Comparison of ENCODE assay signal across 18 mouse cellular contexts in genomic region chr5:146916273-146916672, GRCm38 (mm10). TPM values are rescaled to one million over a fixed set of nuclear protein-coding genes. Genes with fewer than 3 reads are reported as not detected.
DNase-seq lines count a peak whose midpoint lies in the region; ATAC-seq and TF ChIP-seq lines count a peak whose summit lies in the region.
"Had no signal": no experiment of that assay in that cellular context is flagged by ENCODE, and none has a peak within 500 bp of the region (broad histone marks: within the 10 kb centered on the region; RNA-seq: fewer than 3 reads in every experiment).

No protein-coding gene starts in this region.

- TF ChIP-seq CTCF in kidney, adult 2 months (conservative IDR thresholded peaks at IDR 0.05; ENCODE audit: insufficient read depth, insufficient read length, low read depth, low read length): 0 out of 2 replicates have a peak, but pooled peaks have one; percentile 23
- peak; percentile 26 for TF ChIP-seq CTCF in lung, postnatal 0 days (IDR thresholded peaks at IDR 0.05)
- TF ChIP-seq CTCF in small intestine, adult 2 months (IDR thresholded peaks at IDR 0.05; ENCODE audit: extremely low read depth, insufficient read length, insufficient replicate concordance, low read depth, low read length): peak; percentile 32; the same call in 1 of the 2 replicates

- TF ChIP-seq POLR2A in kidney, adult 2 months (IDR thresholded peaks at IDR 0.05; ENCODE audit: low read depth, low read length): no peak
- TF ChIP-seq POLR2A in small intestine, adult 2 months (IDR thresholded peaks at IDR 0.05; ENCODE audit: low read depth, low read length): no peak

- in situ Hi-C loops in ES-E14 (cut with MboI; ENCODE audit: low sequenced_read_pairs in 2 of 2, unreplicated experiment in 2 of 2): loop anchor here in 1 of 2 experiments (10.0 kb wide), 1 partner anchor 399 kb away; no protein-coding TSS in a partner anchor

- H3K4me2 ChIP-seq in lung, postnatal 0 days (replicated peaks; ENCODE audit: low read depth, low read length): no peak overlapping the region
- H3K4me2 ChIP-seq: embryonic facial prominence, embryonic 15.5 days; forebrain, embryonic 12.5 days; hindbrain, embryonic 15.5 days; liver, embryonic 13.5 days had no signal

- H3K9ac ChIP-seq in lung, postnatal 0 days (replicated peaks; ENCODE audit: low read depth): no peak overlapping the region
- peak overlapping the region; percentile 40; the same call in 1 of the 2 replicates for H3K9ac ChIP-seq in ES-E14 (ENCODE audit: insufficient read depth, low read depth, low read length, poor library complexity, severe bottlenecking)
- H3K9ac ChIP-seq: embryonic facial prominence, embryonic 15.5 days; forebrain, embryonic 12.5 days; hindbrain, embryonic 15.5 days; liver, embryonic 13.5 days had no signal

- no peaks in the 10 kb centered on the region for H3K36me3 ChIP-seq in kidney, adult 2 months (ENCODE audit: control insufficient read depth, insufficient read depth, low read length)
- no peaks in the 10 kb centered on the region for H3K36me3 ChIP-seq in lung, postnatal 0 days (ENCODE audit: insufficient read depth, low read length)
- no peaks in the 10 kb centered on the region for H3K36me3 ChIP-seq in ES-E14 (ENCODE audit: control insufficient read depth, insufficient read depth, low read length, poor library complexity, severe bottlenecking)
- no peaks in the 10 kb centered on the region for H3K36me3 ChIP-seq in small intestine, adult 2 months (ENCODE audit: control insufficient read depth, insufficient read depth, low read length)
- H3K36me3 ChIP-seq: embryonic facial prominence, embryonic 15.5 days; forebrain, embryonic 12.5 days; hindbrain, embryonic 15.5 days; liver, embryonic 13.5 days had no signal

- H3K4me1 ChIP-seq in kidney, adult 2 months (ENCODE audit: control insufficient read depth, insufficient read depth, low read length): no peaks in the 10 kb centered on the region
- peaks cover 4% of the 10 kb centered on the region; the same call in 1 of the 2 replicates for H3K4me1 ChIP-seq in lung, postnatal 0 days (ENCODE audit: insufficient read depth, low read depth, low read length)
- H3K4me1 ChIP-seq in ES-E14 (ENCODE audit: control insufficient read depth in 2 of 2, insufficient read depth in 2 of 2, low read length in 2 of 2, poor library complexity in 1 of 2): peaks cover 3 to 26% of the 10 kb centered on the region in 2 experiments; a peak in 2 of 4 replicates
- H3K4me1 ChIP-seq in small intestine, adult 2 months (ENCODE audit: control insufficient read depth, insufficient read depth, insufficient read length, low read length): peaks cover 16% of the 10 kb centered on the region; the same call in 1 of the 2 replicates

- H3K9me3 ChIP-seq in lung, postnatal 0 days (ENCODE audit: low read length): no peaks in the 10 kb centered on the region
- no peaks in the 10 kb centered on the region for H3K9me3 ChIP-seq in ES-E14 (ENCODE audit: control insufficient read depth, insufficient read depth, low read depth, low read length)
- H3K9me3 ChIP-seq: embryonic facial prominence, embryonic 15.5 days; forebrain, embryonic 12.5 days; hindbrain, embryonic 15.5 days; liver, embryonic 13.5 days had no signal

- no peak overlapping the region for H3K4me3 ChIP-seq in kidney, adult 2 months (ENCODE audit: insufficient read depth, low read depth, low read length)
- H3K4me3 ChIP-seq in lung, postnatal 0 days (ENCODE audit: low read depth, low read length): no peak overlapping the region
- no peak overlapping the region for H3K4me3 ChIP-seq in ES-E14 (ENCODE audit: insufficient read depth in 1 of 2, low read depth in 1 of 2, low read length in 2 of 2, poor library complexity in 1 of 2, severe bottlenecking in 1 of 2)
- H3K4me3 ChIP-seq in small intestine, adult 2 months (ENCODE audit: low read depth, low read length): no peak overlapping the region
- H3K4me3 ChIP-seq: embryonic facial prominence, embryonic 15.5 days; forebrain, embryonic 12.5 days; hindbrain, embryonic 15.5 days; liver, embryonic 13.5 days had no signal

- no peak for DNase-seq in kidney, adult 2 months
- no peak for DNase-seq in kidney, adult 9 months
- no peak for DNase-seq in lung, postnatal 0 days (ENCODE audit: low spot score)
- no peak for DNase-seq in lung, adult 18-20 months
- DNase-seq in ES-E14 (ENCODE audit: low read depth, low spot score): no peak
- no peak for DNase-seq in right cerebral cortex, postnatal 10 days (ENCODE audit: low spot score in 2 of 2)
- no peak for DNase-seq in heart, adult 11 months
- DNase-seq: adrenal gland, postnatal 10 days; cerebellum, adult 9-10 months; heart, adult 18-20 months; heart, postnatal 14 days; liver, embryonic 13.5 days; midbrain, embryonic 14.5 days; thymus, adult 2 months had no signal

- TF ChIP-seq EP300 in lung, postnatal 0 days (IDR thresholded peaks at IDR 0.05): no peak

- H3K27ac ChIP-seq in kidney, adult 2 months (ENCODE audit: insufficient read depth, low read depth, low read length): no peak overlapping the region
- no peak overlapping the region for H3K27ac ChIP-seq in lung, postnatal 0 days (ENCODE audit: low read length)
- peak overlapping the region; percentile 66; the same call in 1 of the 2 replicates for H3K27ac ChIP-seq in ES-E14 (ENCODE audit: insufficient read depth, low read depth, low read length, poor library complexity, severe bottlenecking)
- H3K27ac ChIP-seq in small intestine, adult 2 months (ENCODE audit: insufficient read depth, low read depth, low read length): no peak overlapping the region
- H3K27ac ChIP-seq: embryonic facial prominence, embryonic 15.5 days; forebrain, embryonic 12.5 days; hindbrain, embryonic 15.5 days; liver, embryonic 13.5 days had no signal

- ATAC-seq in lung, postnatal 0 days: no peak

- WGBS in kidney, adult 2 months: 81% methylated on average over 8 of the region's 8 CpGs
- WGBS in lung, postnatal 0 days: 64% methylated on average over 8 of the region's 8 CpGs
- 76% methylated on average over 8 of the region's 8 CpGs for WGBS in small intestine, adult 2 months

- H3K27me3 ChIP-seq in kidney, adult 2 months (replicated peaks; ENCODE audit: control insufficient read depth, insufficient read depth, low read length): no peaks in the 10 kb centered on the region
- no peaks in the 10 kb centered on the region for H3K27me3 ChIP-seq in lung, postnatal 0 days (replicated peaks; ENCODE audit: insufficient read depth, low read length)
- H3K27me3 ChIP-seq in small intestine, adult 2 months (ENCODE audit: control insufficient read depth, insufficient read depth, low read length): no peaks in the 10 kb centered on the region

TF ChIP-seq in ES-E14, 5 proteins besides CTCF, POLR2A, EP300 and RAD21:
- TF ChIP-seq MAFK (IDR thresholded peaks at IDR 0.05; ENCODE audit: insufficient read depth, low read depth, low read length) (no peak), ZC3H11A (IDR thresholded peaks at IDR 0.05; ENCODE audit: borderline replicate concordance, low read depth, low read length) (no peak), ZNF384 (IDR thresholded peaks at IDR 0.05; ENCODE audit: low read depth, low read length) (no peak), HCFC1 (IDR thresholded peaks at IDR 0.05; ENCODE audit: borderline replicate concordance, insufficient read depth, low read length) (no peak), CHD2 (IDR thresholded peaks at IDR 0.05; ENCODE audit: low read depth, low read length) (no peak)
TF ChIP-seq in ES-E14: peak in this region for 0.

RNA-seq across cellular contexts. Expression of gene Gtf3a, which starts 32.2 kb away (rescaled TPM):
- polyA plus RNA-seq in kidney, adult 2 months (2012; rRNA removed): 52.3 and 68.0 TPM in 2 replicates
- 60.3 and 63.8 TPM in 2 replicates for polyA plus RNA-seq in lung, postnatal 0 days (2015; fragmentation: Nextera tagmentation; extraction: Ambion mirVana)
- 72.3 and 80.4 TPM in 2 replicates for total RNA-seq in ES-E14 (2012; rRNA removed)
- polyA plus RNA-seq in small intestine, adult 2 months (2012; rRNA removed): 31.9 and 51.6 TPM in 2 replicates

RNA-seq across cellular contexts. Expression of gene Mtif3, which starts 47.3 kb away (rescaled TPM):
- 23.2 and 27.7 TPM in 2 replicates for polyA plus RNA-seq in kidney, adult 2 months (2012; rRNA removed)
- 18.5 and 19.2 TPM in 2 replicates for polyA plus RNA-seq in lung, postnatal 0 days (2015; fragmentation: Nextera tagmentation; extraction: Ambion mirVana)
- 16.1 and 17.9 TPM in 2 replicates for total RNA-seq in ES-E14 (2012; rRNA removed)
- 7.2 and 13.1 TPM in 2 replicates for polyA plus RNA-seq in small intestine, adult 2 months (2012; rRNA removed)
